Mouse (Mus musculus): ENCODE measurements around the gene Gm21969. TPM values are rescaled to one million over a fixed set of nuclear protein-coding genes. Genes with fewer than 3 reads are reported as not detected.

Gene Gm21969
- total and polyA plus RNA-seq, 2 experiments from 2014 or later: not detected

DNA sequence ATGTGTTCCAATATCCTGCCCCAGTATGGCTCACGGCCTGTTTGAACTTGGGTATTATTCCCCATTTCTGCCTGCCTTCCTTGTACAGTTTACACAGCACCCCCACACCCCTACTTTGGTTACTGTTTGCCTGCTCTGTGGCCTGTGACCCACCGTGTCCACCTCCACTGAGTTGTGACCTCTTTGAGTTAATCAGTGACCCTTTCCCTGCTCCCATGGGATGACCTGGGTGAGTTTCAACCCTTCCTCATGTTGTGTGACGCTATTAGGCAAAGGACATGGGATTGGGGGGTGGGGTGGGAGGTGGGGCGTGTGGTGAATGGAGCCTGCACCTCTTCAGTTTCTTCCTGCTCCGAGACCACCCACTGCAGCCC, 21.1 kb downstream of the Gm21969 start:
- peak overlapping the region; percentile 79; the same call in 1 of the 2 replicates for H3K9ac ChIP-seq
- DNase-seq: no peak
- ATAC-seq: no peak
- H3K36me3 ChIP-seq (ENCODE audit: insufficient read depth): no peaks in the 10 kb centered on the region
- no peak for TF ChIP-seq CTCF (IDR thresholded peaks at IDR 0.05; ENCODE audit: low read depth)
- H3K4me2 ChIP-seq (ENCODE audit: low read depth): peak overlapping the region; percentile 83
- H3K4me3 ChIP-seq (ENCODE audit: low read depth, low read length): peak overlapping the region; percentile 85
- peaks cover 13% of the 10 kb centered on the region for H3K4me1 ChIP-seq (ENCODE audit: insufficient read depth)
- no peaks in the 10 kb centered on the region for H3K9me3 ChIP-seq (ENCODE audit: low read length)
- H3K27me3 ChIP-seq (ENCODE audit: insufficient read depth, low read length): no peaks in the 10 kb centered on the region
- H3K27ac ChIP-seq (ENCODE audit: low read depth, low read length): no peak overlapping the region
- WGBS: 63% methylated on average over 5 of the region's 5 CpGs

DNA sequence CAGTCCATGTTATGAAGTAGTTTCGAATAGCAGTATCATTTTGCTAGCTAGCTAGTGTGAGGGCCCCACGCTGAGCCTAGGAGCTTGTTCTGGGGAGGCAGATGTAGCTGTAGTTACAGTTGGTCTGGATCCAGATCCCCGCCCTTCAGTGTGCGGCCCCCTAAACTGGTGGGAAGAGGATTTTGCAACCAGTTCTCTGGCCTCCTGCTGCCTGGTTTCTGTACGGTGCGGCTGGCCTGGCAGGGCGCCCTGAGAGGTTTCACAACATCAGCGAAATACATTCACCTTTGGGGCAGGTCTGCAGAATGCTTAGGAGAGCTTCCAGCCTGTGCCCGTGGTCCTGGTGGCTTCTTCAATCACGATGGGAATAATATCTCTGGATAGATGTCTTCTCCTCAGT, 21.7 kb downstream of the Gm21969 start:
- DNase-seq: no peak
- ATAC-seq: no peak
- peak overlapping the region; percentile 83 for H3K4me2 ChIP-seq (ENCODE audit: low read depth)

DNA sequence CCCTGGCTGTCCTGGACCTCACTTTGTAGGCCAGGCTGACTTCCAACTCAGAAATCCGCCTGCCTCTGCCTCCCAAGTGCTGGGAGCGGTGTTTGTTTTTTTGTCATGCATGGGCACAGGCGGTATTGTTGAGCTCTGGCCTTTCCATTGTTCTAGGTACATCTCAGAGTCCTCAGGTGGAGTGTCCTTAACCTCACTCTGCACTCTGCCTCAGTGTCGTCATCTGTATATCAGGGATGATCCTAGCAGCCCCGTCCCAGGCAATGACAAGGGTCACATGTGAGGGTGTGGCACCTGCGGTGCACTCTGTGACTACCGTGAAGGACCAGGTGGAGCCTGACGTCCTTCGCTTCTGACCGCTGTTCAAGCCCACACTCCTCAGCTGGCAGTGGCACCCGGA, 24.4 kb downstream of the Gm21969 start:
- ATAC-seq (no peak), DNase-seq (no peak)
- H3K4me2 ChIP-seq (ENCODE audit: low read depth): no peak overlapping the region
- H3K4me3 ChIP-seq (ENCODE audit: low read depth, low read length): no peak overlapping the region
- no peak overlapping the region for H3K9ac ChIP-seq
- no peak overlapping the region for H3K27ac ChIP-seq (ENCODE audit: low read depth, low read length)
- H3K9me3 ChIP-seq (ENCODE audit: low read length): no peaks in the 10 kb centered on the region
- H3K36me3 ChIP-seq (ENCODE audit: insufficient read depth): no peaks in the 10 kb centered on the region
- 92% methylated on average over 11 of the region's 11 CpGs for WGBS
- no peaks in the 10 kb centered on the region for H3K27me3 ChIP-seq (ENCODE audit: insufficient read depth, low read length)
- H3K4me1 ChIP-seq (ENCODE audit: insufficient read depth): peaks cover 8% of the 10 kb centered on the region
- TF ChIP-seq CTCF (IDR thresholded peaks at IDR 0.05; ENCODE audit: low read depth): no peak

More for the DNA sequence above, 21.7 kb downstream of the Gm21969 start:
- WGBS: 72% methylated on average over 10 of the region's 10 CpGs
- no peak overlapping the region for H3K4me3 ChIP-seq (ENCODE audit: low read depth, low read length)
- H3K27ac ChIP-seq (ENCODE audit: low read depth, low read length): no peak overlapping the region
- H3K9me3 ChIP-seq (ENCODE audit: low read length): no peaks in the 10 kb centered on the region
- peaks cover 13% of the 10 kb centered on the region for H3K4me1 ChIP-seq (ENCODE audit: insufficient read depth)
- H3K9ac ChIP-seq: no peak overlapping the region
- TF ChIP-seq CTCF (IDR thresholded peaks at IDR 0.05; ENCODE audit: low read depth): no peak
- no peaks in the 10 kb centered on the region for H3K27me3 ChIP-seq (ENCODE audit: insufficient read depth, low read length)
- no peaks in the 10 kb centered on the region for H3K36me3 ChIP-seq (ENCODE audit: insufficient read depth)

DNA sequence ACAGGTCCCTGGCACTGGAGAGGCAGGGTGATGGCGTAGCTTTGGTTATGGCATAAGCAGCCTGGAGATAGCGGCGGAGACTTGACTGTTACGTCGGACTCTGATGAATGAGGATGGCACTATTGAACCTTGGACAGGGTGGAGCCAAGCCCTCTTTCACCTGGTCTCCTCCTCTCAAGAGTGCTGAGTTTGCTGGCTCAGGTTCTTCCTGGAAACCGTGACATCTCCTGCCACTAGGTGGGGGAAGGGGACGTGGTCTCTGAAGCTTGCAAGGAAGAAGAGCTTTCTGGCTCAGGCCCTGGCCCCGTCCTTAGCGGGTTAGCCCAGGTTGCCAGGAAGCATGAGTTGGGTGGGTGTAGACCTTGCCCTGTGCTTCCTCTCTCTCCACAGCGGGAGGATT, 27.2 kb downstream of the Gm21969 start:
- Histone ChIP-seq H3K4me3 (ENCODE audit: low read depth, low read length) (no peak overlapping the region), H3K4me2 (ENCODE audit: low read depth) (no peak overlapping the region), H3K27ac (ENCODE audit: low read depth, low read length) (no peak overlapping the region), H3K4me1 (ENCODE audit: insufficient read depth) (no peaks in the 10 kb centered on the region), H3K27me3 (ENCODE audit: insufficient read depth, low read length) (no peaks in the 10 kb centered on the region), H3K9me3 (ENCODE audit: low read length) (no peaks in the 10 kb centered on the region), H3K36me3 (ENCODE audit: insufficient read depth) (no peaks in the 10 kb centered on the region), H3K9ac (no peak overlapping the region)
- WGBS: 76% methylated on average over 10 of the region's 10 CpGs
- peak; percentile 25; the same call in 1 of the 2 replicates for TF ChIP-seq CTCF (IDR thresholded peaks at IDR 0.05; ENCODE audit: low read depth)
- DNase-seq: no peak
- ATAC-seq: no peak

DNA sequence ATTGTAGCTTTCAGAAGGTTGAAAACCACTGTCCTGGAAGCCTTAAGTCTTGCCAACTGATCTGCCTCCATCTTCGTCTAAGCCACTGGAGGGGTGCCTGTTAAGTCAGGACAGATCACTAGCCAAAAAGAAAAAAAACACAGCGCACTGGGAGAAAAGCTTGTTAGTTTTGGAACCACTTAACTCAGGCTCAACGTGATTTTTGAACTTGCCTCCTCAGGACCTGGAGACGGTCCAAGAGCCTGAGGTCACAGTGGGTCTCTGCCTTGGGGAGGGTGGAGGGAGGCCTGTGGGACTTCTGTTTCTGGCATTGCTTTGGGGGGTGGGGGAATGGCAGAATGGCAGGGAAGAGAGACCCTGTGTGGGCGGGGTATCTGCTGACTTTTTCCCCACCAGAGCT, 28.2 kb downstream of the Gm21969 start:
- no peak overlapping the region for H3K27ac ChIP-seq (ENCODE audit: low read depth, low read length)
- ATAC-seq (no peak), DNase-seq (no peak)
- no peaks in the 10 kb centered on the region for H3K27me3 ChIP-seq (ENCODE audit: insufficient read depth, low read length)
- H3K4me3 ChIP-seq (ENCODE audit: low read depth, low read length): no peak overlapping the region
- H3K36me3 ChIP-seq (ENCODE audit: insufficient read depth): 0 out of 2 replicates have a peak, but pooled peaks cover 4% of the 10 kb centered on the region
- H3K4me1 ChIP-seq (ENCODE audit: insufficient read depth): no peaks in the 10 kb centered on the region
- H3K9me3 ChIP-seq (ENCODE audit: low read length): no peaks in the 10 kb centered on the region
- WGBS: 72% methylated on average over 5 of the region's 5 CpGs
- no peak for TF ChIP-seq CTCF (IDR thresholded peaks at IDR 0.05; ENCODE audit: low read depth)
- H3K4me2 ChIP-seq (ENCODE audit: low read depth): no peak overlapping the region
- no peak overlapping the region for H3K9ac ChIP-seq

DNA sequence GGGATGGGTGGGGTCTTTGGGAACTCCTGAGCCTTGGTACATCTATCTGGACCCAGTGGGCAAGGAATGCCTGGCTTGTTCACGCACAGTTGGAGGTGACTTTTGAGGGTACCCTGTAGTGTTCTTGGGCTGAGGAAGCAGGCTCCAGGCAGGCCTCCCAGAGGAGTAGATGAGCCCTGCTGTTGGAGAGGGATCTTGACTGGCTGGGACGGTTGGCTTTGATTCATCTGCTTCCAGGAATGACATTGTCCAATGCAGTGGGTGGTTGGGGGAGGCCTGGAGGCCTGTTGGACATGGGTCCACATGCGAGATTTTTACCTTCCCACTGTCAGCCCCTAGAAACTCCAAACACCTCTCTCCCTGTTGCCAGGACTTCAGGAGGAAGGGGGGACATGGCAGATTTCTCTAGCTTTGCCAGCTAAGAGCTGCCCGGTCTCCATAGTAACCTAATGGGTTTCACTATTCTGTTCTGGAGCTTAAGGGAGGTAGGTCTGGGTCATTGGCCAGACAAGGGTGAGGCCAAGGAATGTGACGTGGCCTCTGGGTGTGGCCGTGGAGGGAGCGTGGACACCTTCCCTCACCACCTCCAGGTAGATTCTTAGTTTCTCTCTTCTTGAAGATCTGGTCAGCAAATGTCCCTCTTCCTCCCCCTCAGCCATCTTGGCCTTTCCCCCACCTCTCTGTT, 28.7 kb downstream of the Gm21969 start:
- DNase-seq (no peak), ATAC-seq (no peak; the same call in 1 of the 2 replicates)
- no peaks in the 10 kb centered on the region for H3K27me3 ChIP-seq (ENCODE audit: insufficient read depth, low read length)
- TF ChIP-seq CTCF (IDR thresholded peaks at IDR 0.05; ENCODE audit: low read depth): no peak
- 0 out of 2 replicates have a peak, but pooled peaks cover 4% of the 10 kb centered on the region for H3K36me3 ChIP-seq (ENCODE audit: insufficient read depth)
- no peak overlapping the region for H3K9ac ChIP-seq
- no peak overlapping the region for H3K4me3 ChIP-seq (ENCODE audit: low read depth, low read length)
- H3K4me2 ChIP-seq (ENCODE audit: low read depth): no peak overlapping the region
- no peaks in the 10 kb centered on the region for H3K4me1 ChIP-seq (ENCODE audit: insufficient read depth)
- H3K9me3 ChIP-seq (ENCODE audit: low read length): no peaks in the 10 kb centered on the region
- WGBS: 76% methylated on average over 7 of the region's 7 CpGs
- H3K27ac ChIP-seq (ENCODE audit: low read depth, low read length): no peak overlapping the region

DNA sequence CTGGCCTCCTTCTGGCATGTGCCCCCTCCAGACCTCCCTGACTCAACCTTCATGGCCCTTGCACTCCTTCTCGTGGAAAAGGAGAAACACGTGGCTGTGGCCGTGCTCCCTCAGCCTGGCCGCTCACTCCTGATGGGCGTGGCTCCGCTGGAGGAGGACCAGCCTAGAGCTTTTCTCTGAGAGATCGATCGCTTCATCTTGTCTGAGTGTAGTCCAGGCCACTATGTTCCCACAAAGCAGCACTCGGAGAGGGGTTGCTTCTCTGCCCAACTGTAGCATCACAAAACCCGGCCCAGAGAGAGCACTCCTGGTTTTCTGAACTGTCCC, 29.2 kb downstream of the Gm21969 start:
- H3K4me1 ChIP-seq (ENCODE audit: insufficient read depth): no peaks in the 10 kb centered on the region
- ATAC-seq (no peak), DNase-seq (no peak)
- 87% methylated on average over 10 of the region's 10 CpGs for WGBS
- no peak overlapping the region for H3K4me3 ChIP-seq (ENCODE audit: low read depth, low read length)
- TF ChIP-seq CTCF (IDR thresholded peaks at IDR 0.05; ENCODE audit: low read depth): no peak
- no peaks in the 10 kb centered on the region for H3K9me3 ChIP-seq (ENCODE audit: low read length)
- no peaks in the 10 kb centered on the region for H3K27me3 ChIP-seq (ENCODE audit: insufficient read depth, low read length)
- no peak overlapping the region for H3K4me2 ChIP-seq (ENCODE audit: low read depth)
- no peak overlapping the region for H3K27ac ChIP-seq (ENCODE audit: low read depth, low read length)
- no peak overlapping the region for H3K9ac ChIP-seq
- H3K36me3 ChIP-seq (ENCODE audit: insufficient read depth): peaks cover 8% of the 10 kb centered on the region; the same call in 1 of the 2 replicates

All from forebrain, postnatal 0 days (tissue).